Mouse (Mus musculus): ENCODE data around the gene Fam45a. TPM values are rescaled to one million over a fixed set of nuclear protein-coding genes. Genes with fewer than 3 reads are reported as not detected.

The Fam45a gene
- total RNA-seq, 1 experiment, result 17.0 TPM

- peaks cover 0 to 2% of the 10 kb centered on the region in 2 experiments; a peak in 1 of 4 replicates for H3K4me1 ChIP-seq (ENCODE audit: control insufficient read depth in 2 of 2, insufficient read depth in 2 of 2, low read length in 2 of 2, poor library complexity in 1 of 2)
- H3K36me3 ChIP-seq (ENCODE audit: control insufficient read depth, insufficient read depth, low read length, poor library complexity, severe bottlenecking), result peaks cover 10% of the 10 kb centered on the region; the same call in 1 of the 2 replicates
- no peak overlapping the region for H3K27ac ChIP-seq (ENCODE audit: insufficient read depth, low read depth, low read length, poor library complexity, severe bottlenecking)
- in situ Hi-C loops (cut with MboI; ENCODE audit: low sequenced_read_pairs in 2 of 2, unreplicated experiment in 2 of 2), result no loop called here
- H3K4me3 ChIP-seq (ENCODE audit: insufficient read depth in 1 of 2, low read depth in 1 of 2, low read length in 2 of 2, poor library complexity in 1 of 2, severe bottlenecking in 1 of 2), result no peak overlapping the region
- TF ChIP-seq HCFC1 (IDR thresholded peaks at IDR 0.05; ENCODE audit: borderline replicate concordance, insufficient read depth, low read length), result no peak
- TF ChIP-seq MAFK (IDR thresholded peaks at IDR 0.05; ENCODE audit: insufficient read depth, low read depth, low read length), result no peak
- no peak for TF ChIP-seq ZNF384 (IDR thresholded peaks at IDR 0.05; ENCODE audit: low read depth, low read length)
- no peak for TF ChIP-seq ZC3H11A (IDR thresholded peaks at IDR 0.05; ENCODE audit: borderline replicate concordance, low read depth, low read length)
- no peak for TF ChIP-seq CHD2 (IDR thresholded peaks at IDR 0.05; ENCODE audit: low read depth, low read length)
- DNase-seq (ENCODE audit: low read depth, low spot score), result no peak
- H3K9me3 ChIP-seq (ENCODE audit: control insufficient read depth, insufficient read depth, low read depth, low read length), result no peaks in the 10 kb centered on the region
- H3K9ac ChIP-seq (ENCODE audit: insufficient read depth, low read depth, low read length, poor library complexity, severe bottlenecking), result no peak overlapping the region
Measured at GRCm38 (mm10) chr19:60872272-60872671, 60.9 kb downstream of the Fam45a start.

GRCm38 (mm10) chr19:60873501-60873900 lies 62.1 kb downstream of the Fam45a start:
- peaks cover 0 to 2% of the 10 kb centered on the region in 2 experiments; a peak in 1 of 4 replicates for H3K4me1 ChIP-seq (ENCODE audit: control insufficient read depth in 2 of 2, insufficient read depth in 2 of 2, low read length in 2 of 2, poor library complexity in 1 of 2)
- in situ Hi-C loops (cut with MboI; ENCODE audit: low sequenced_read_pairs in 2 of 2, unreplicated experiment in 2 of 2), result no loop called here
- H3K9ac ChIP-seq (ENCODE audit: insufficient read depth, low read depth, low read length, poor library complexity, severe bottlenecking), result peak overlapping the region; percentile 95
- no peak overlapping the region for H3K27ac ChIP-seq (ENCODE audit: insufficient read depth, low read depth, low read length, poor library complexity, severe bottlenecking)
- no peak for TF ChIP-seq HCFC1 (IDR thresholded peaks at IDR 0.05; ENCODE audit: borderline replicate concordance, insufficient read depth, low read length)
- no peaks in the 10 kb centered on the region for H3K9me3 ChIP-seq (ENCODE audit: control insufficient read depth, insufficient read depth, low read depth, low read length)
- peak overlapping the region; percentile 78 to 99 for H3K4me3 ChIP-seq (ENCODE audit: insufficient read depth in 1 of 2, low read depth in 1 of 2, low read length in 2 of 2, poor library complexity in 1 of 2, severe bottlenecking in 1 of 2)
- no peak for DNase-seq (ENCODE audit: low read depth, low spot score)
- H3K36me3 ChIP-seq (ENCODE audit: control insufficient read depth, insufficient read depth, low read length, poor library complexity, severe bottlenecking), result peaks cover 5% of the 10 kb centered on the region; the same call in 1 of the 2 replicates

GRCm38 (mm10) chr19:60874064-60874694 lies 62.8 kb downstream of the Fam45a start, which contains the start of gene Prdx3:
Gene Prdx3 (minus strand): TSS chr19:60874556.
- TF ChIP-seq HCFC1 (IDR thresholded peaks at IDR 0.05; ENCODE audit: borderline replicate concordance, insufficient read depth, low read length) (peak; percentile 62; the same call in 1 of the 2 replicates), ZNF384 (IDR thresholded peaks at IDR 0.05; ENCODE audit: low read depth, low read length) (no peak)
- H3K9me3 ChIP-seq (ENCODE audit: control insufficient read depth, insufficient read depth, low read depth, low read length), result no peaks in the 10 kb centered on the region
- DNase-seq (ENCODE audit: low read depth, low spot score), result peak; percentile 94
- peaks cover 0 to 2% of the 10 kb centered on the region in 2 experiments; a peak in 1 of 4 replicates for H3K4me1 ChIP-seq (ENCODE audit: control insufficient read depth in 2 of 2, insufficient read depth in 2 of 2, low read length in 2 of 2, poor library complexity in 1 of 2)
- H3K9ac ChIP-seq (ENCODE audit: insufficient read depth, low read depth, low read length, poor library complexity, severe bottlenecking), result peak within 1 kb of the TSS; percentile 95
- H3K4me3 ChIP-seq (ENCODE audit: insufficient read depth in 1 of 2, low read depth in 1 of 2, low read length in 2 of 2, poor library complexity in 1 of 2, severe bottlenecking in 1 of 2), result peak within 1 kb of the TSS; percentile 78 to 99
- peak within 1 kb of the TSS; percentile 55; the same call in 1 of the 2 replicates for H3K27ac ChIP-seq (ENCODE audit: insufficient read depth, low read depth, low read length, poor library complexity, severe bottlenecking)
- H3K36me3 ChIP-seq (ENCODE audit: control insufficient read depth, insufficient read depth, low read length, poor library complexity, severe bottlenecking), result peaks cover 4% of the 10 kb centered on the region; the same call in 1 of the 2 replicates
- in situ Hi-C loops (cut with MboI; ENCODE audit: low sequenced_read_pairs in 2 of 2, unreplicated experiment in 2 of 2), result no loop called here

GRCm38 (mm10) chr19:60883129-60883528 lies 71.7 kb downstream of the Fam45a start:
- in situ Hi-C loops (cut with MboI; ENCODE audit: low sequenced_read_pairs in 2 of 2, unreplicated experiment in 2 of 2), result loop anchor here in 1 of 2 experiments (10.0 kb wide), 1 partner anchor 202 kb away; no protein-coding TSS in a partner anchor
- Histone ChIP-seq H3K4me1 (ENCODE audit: control insufficient read depth in 2 of 2, insufficient read depth in 2 of 2, low read length in 2 of 2, poor library complexity in 1 of 2) (no peaks in the 10 kb centered on the region), H3K9ac (ENCODE audit: insufficient read depth, low read depth, low read length, poor library complexity, severe bottlenecking) (no peak overlapping the region), H3K36me3 (ENCODE audit: control insufficient read depth, insufficient read depth, low read length, poor library complexity, severe bottlenecking) (no peaks in the 10 kb centered on the region), H3K4me3 (ENCODE audit: insufficient read depth in 1 of 2, low read depth in 1 of 2, low read length in 2 of 2, poor library complexity in 1 of 2, severe bottlenecking in 1 of 2) (no peak overlapping the region), H3K27ac (ENCODE audit: insufficient read depth, low read depth, low read length, poor library complexity, severe bottlenecking) (no peak overlapping the region), H3K9me3 (ENCODE audit: control insufficient read depth, insufficient read depth, low read depth, low read length) (no peaks in the 10 kb centered on the region)
- DNase-seq (ENCODE audit: low read depth, low spot score), result peak; percentile 39
- no peak for TF ChIP-seq HCFC1 (IDR thresholded peaks at IDR 0.05; ENCODE audit: borderline replicate concordance, insufficient read depth, low read length)
- peak; percentile 48; the same call in 1 of the 2 replicates for TF ChIP-seq ZC3H11A (IDR thresholded peaks at IDR 0.05; ENCODE audit: borderline replicate concordance, low read depth, low read length)
- no peak for TF ChIP-seq MAFK (IDR thresholded peaks at IDR 0.05; ENCODE audit: insufficient read depth, low read depth, low read length)
- TF ChIP-seq CHD2 (IDR thresholded peaks at IDR 0.05; ENCODE audit: low read depth, low read length), result no peak

Other genes with a start within 250 kb of the Fam45a start
- gene Cacul1, start 230.6 kb upstream of the Fam45a start, total RNA-seq (2012; rRNA removed), result 44.2 and 45.5 TPM in 2 replicates
- gene Nanos1, start 55.6 kb upstream of the Fam45a start, total RNA-seq (2012; rRNA removed), result 5.4 and 6.9 TPM in 2 replicates
- gene Eif3a, start 20.9 kb upstream of the Fam45a start, total RNA-seq (2012; rRNA removed), result 234 and 237 TPM in 2 replicates
- gene Sfxn4, start 49.9 kb downstream of the Fam45a start, total RNA-seq (2012; rRNA removed), result 1.2 TPM in 2 replicates
- gene Prdx3, start 63.0 kb downstream of the Fam45a start, total RNA-seq (2012; rRNA removed), result 35.1 and 43.9 TPM in 2 replicates
- 2.2 and 2.5 TPM in 2 replicates for gene Grk5, start 78.2 kb downstream of the Fam45a start, total RNA-seq (2012; rRNA removed)